Mouse (Mus musculus) c-Kit-positive CD71-positive TER-119-positive erythroid progenitor cells, embryonic 14.5 days (primary cell): ENCODE results near the gene Foxl1.

Experiments
- DNase-seq: peaks from one replicate; pipeline ENCODE4 v3.0.0-alpha.2; 2013; ENCODE audit warnings: low spot score

The Foxl1 gene

DNA sequence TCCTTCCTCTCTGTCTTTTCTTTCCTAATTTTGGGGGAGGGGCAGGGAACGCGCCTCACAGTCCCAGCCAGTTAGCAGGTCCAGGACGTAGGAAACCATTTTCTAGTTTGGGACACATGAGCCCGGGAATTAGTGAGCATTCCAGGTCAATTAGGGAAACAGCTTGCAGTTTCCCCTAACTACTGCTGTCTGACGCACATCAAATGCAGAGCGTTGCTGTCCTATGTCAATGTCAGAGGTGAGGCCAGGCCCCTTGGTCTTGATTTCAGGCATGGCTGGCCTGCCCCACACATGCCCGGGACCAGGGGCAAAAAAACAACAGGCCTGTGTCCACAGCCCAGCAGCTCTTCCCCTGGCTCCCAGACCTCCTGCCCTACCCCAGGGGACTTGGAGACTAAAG is 42.4 kb downstream of the Foxl1 start:
- no peak for DNase-seq

- no peak for DNase-seq
Measured at GRCm38 (mm10) chr8:121170626-121171552, 43.1 kb downstream of the Foxl1 start.

DNA sequence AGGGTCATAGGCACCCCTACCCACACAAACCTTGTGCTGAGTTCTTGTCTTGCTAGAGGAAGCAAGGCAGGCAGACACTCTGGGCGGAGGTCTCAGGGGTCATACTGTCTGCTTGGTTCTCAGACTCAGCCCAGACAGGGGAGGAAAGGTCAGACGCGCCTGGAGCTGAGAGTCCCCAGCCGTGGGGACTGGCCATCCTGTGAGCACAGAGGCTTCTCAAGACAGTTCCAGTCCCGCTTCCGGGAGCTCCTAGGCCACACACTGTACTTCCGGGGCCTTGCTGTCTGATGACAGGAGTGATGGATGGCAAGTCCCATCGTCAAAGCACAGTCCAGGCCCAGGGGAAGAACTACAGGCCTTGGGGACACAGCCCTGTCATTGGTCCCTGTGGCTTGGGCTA is 44.8 kb downstream of the Foxl1 start:
- DNase-seq: no peak

DNA sequence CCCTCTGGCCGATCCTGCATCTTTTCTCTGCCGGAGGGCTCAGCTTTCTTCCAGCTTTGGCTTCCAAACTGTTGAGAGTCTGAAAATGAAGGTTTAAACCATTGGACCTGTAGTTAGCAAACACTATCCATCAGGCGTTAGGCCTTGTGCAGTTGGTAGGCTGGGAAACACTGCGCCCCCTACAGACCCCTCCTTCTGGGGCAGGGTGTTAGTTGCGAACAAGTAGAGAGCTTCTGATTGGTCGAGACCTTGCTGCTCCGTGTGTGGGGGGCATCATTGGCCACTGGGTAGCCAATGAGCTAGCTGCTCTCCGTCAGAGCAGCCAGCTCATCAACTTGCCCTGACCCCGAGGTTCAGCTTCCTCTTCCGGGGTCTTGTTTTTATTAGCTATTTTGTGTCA is 46.4 kb downstream of the Foxl1 start:
- no peak for DNase-seq

GRCm38 (mm10) chr8:121174721-121175539 is 47.2 kb downstream of the Foxl1 start:
- DNase-seq: no peak

- DNase-seq: no peak
Measured at GRCm38 (mm10) chr8:121175540-121176090, 47.9 kb downstream of the Foxl1 start.

DNA sequence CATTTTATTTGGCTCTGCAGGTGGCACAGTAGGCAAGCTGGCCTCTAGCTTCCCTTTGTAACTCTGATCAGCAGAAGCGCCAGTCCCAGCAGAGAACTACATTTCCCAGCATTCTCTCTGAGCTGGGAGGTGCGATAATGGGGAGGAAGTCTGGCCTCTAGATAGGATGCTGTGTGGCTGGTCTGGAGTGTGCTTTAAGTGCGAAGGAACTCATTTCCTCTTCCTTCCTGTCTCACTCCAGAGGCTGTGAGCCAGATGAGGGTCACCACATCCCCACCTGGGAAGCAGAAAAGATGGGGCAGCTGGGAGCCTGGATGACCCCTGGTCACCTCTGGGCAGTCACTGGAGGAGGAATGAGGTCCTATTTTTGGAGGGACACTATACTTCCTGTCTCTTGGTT is 48.6 kb downstream of the Foxl1 start:
- no peak for DNase-seq
